Mouse (Mus musculus) Muller cell, postnatal 12 days (primary cell): ENCODE measurements around the gene Ccdc153.

Experiments used
- DNase-seq: peaks from one replicate; pipeline ENCODE4 v3.0.0-alpha.2; 2015; ENCODE audit errors: inconsistent ontology term

Ccdc153 gene

GRCm38 (mm10) chr9:44287003-44287400 is 46.5 kb downstream of the Ccdc153 start:
- DNase-seq: peak; percentile 15

GRCm38 (mm10) chr9:44287401-44288075 is 47.1 kb downstream of the Ccdc153 start:
- DNase-seq: peak; percentile 56

- DNase-seq: peak; percentile 60
Observed at GRCm38 (mm10) chr9:44288076-44288958, 47.8 kb downstream of the Ccdc153 start, which contains the start of gene Abcg4. Gene Abcg4 (minus strand): TSS chr9:44288615.

GRCm38 (mm10) chr9:44288959-44289291 is 48.4 kb downstream of the Ccdc153 start:
- no peak for DNase-seq

- no peak for DNase-seq
Observed at GRCm38 (mm10) chr9:44292490-44292889, 52.0 kb downstream of the Ccdc153 start.
